Mouse (Mus musculus) hindbrain, postnatal 0 days (tissue): ENCODE measurements at regions not wholly inside any gene's neighbourhood (a gene's known extent, or its start where the extent isn't known, plus 50 kb on each side); places are given as distances from the start of the nearest gene placed in this dataset.

Experiments
- ATAC-seq: fragments of 200-750 bp; cut with Nextera tagmentation; 2 replicates; pipeline ENCODE4 v1.8.0; 2017; ENCODE audit warnings: mild to moderate bottlenecking, moderate TSS enrichment, moderate library complexity
- DNase-seq: peaks from one replicate; pipeline ENCODE4 v3.0.0-alpha.2; 2015; ENCODE audit warnings: low spot score
- H3K27ac ChIP-seq: fragments of 300-500 bp; sonication (generic); 2 replicates; pipeline ENCODE4 v1.5.1; 2014; ENCODE audit warnings: mild to moderate bottlenecking
- H3K27me3 ChIP-seq: fragments of 300-500 bp; sonication (generic); 2 replicates; pipeline ENCODE4 v1.6.1; 2014; ENCODE audit warnings: low read length, mixed read lengths; ENCODE audit not compliant: insufficient read depth
- H3K36me3 ChIP-seq: fragments of 300-500 bp; sonication (generic); 2 replicates; pipeline ENCODE4 v1.6.1; 2014; ENCODE audit warnings: low read length, mixed read lengths; ENCODE audit not compliant: insufficient read depth
- H3K4me1 ChIP-seq: fragments of 300-500 bp; sonication (generic); 2 replicates; pipeline ENCODE4 v1.6.1; 2014; ENCODE audit warnings: antibody characterized with exemption, low read length, mixed read lengths; ENCODE audit not compliant: insufficient read depth
- H3K4me2 ChIP-seq: fragments of 300-500 bp; sonication (generic); 2 replicates; pipeline ENCODE4 v1.6.1; 2014; ENCODE audit warnings: low read depth, mild to moderate bottlenecking, low read length, moderate library complexity, mixed read lengths
- H3K4me3 ChIP-seq: fragments of 300-500 bp; sonication (generic); 2 replicates; pipeline ENCODE4 v1.5.1; 2014; ENCODE audit warnings: low read length
- H3K9ac ChIP-seq: fragments of 300-500 bp; sonication (generic); replicated peaks from 2 replicates; pipeline ENCODE4 v1.6.1; 2014; ENCODE audit warnings: mild to moderate bottlenecking, low read length, moderate library complexity, mixed read lengths
- H3K9me3 ChIP-seq: fragments of 300-500 bp; sonication (generic); 2 replicates; pipeline ENCODE4 v1.6.1; 2016; ENCODE audit warnings: low read length, mixed read lengths
- CTCF ChIP-seq: IDR thresholded peaks from 2 replicates; pipeline ENCODE4 v1.5.1; 2016; ENCODE audit warnings: antibody characterized with exemption, control low read depth, low read depth
- WGBS: fragments of 180-500 bp; shearing (Covaris S2); extraction: QIAGEN DNeasy Blood & Tissue Kit; methylation state at CpG from one replicate; pipeline ENCODE4 v1.1.7; 2014; 5-methylcytosine and 5-hydroxymethylcytosine counted together

DNA sequence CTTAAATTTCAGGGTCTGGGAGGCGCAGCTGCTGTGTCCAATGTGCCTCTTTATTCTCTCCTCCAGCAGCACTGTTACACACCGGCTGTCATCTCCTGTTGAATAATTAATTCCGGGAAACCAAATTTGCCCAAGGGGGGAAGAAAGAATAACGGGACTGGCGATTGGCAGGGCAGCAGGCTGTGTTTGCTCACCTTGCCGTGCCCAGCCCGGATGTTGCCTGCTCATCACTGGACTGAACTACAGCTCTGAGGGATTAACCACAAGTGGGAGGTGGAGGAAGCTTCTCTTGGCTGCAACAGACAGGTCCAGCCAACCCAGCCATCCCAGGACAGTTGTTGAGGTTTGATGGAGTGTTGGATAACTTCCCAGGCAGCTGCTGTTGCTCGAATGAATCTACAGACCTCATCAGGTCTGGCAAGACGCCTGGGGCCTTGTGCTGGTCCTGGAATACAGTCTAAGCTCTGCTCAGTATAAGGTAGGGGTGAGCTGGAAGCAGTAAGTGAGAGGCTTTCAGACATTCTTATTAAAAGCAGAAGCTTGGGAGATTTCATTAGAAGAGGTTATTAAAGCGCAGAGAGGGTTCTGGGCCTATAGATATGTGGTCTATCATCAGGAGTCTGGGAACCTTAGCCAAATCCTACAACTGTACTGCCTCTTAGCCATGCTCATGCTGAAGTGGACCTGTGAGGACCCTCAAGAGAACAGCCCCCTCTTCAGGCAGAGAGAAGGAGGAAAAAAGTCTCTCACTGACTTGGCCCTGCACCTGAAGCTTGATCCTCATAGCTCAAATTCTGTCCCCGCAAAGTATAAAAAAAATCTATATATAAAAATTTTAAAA lies 291.8 kb downstream of the Il20rb start:
- no peak overlapping the region for H3K27ac ChIP-seq
- ATAC-seq (peak; percentile 82), DNase-seq (peak; percentile 76)
- no peaks in the 10 kb centered on the region for H3K27me3 ChIP-seq
- peak; percentile 20; the same call in 1 of the 2 replicates for TF ChIP-seq CTCF
- no peak overlapping the region for H3K4me2 ChIP-seq
- H3K36me3 ChIP-seq = no peaks in the 10 kb centered on the region
- no peaks in the 10 kb centered on the region for H3K9me3 ChIP-seq
- H3K9ac ChIP-seq = no peak overlapping the region
- H3K4me3 ChIP-seq = no peak overlapping the region
- no peaks in the 10 kb centered on the region for H3K4me1 ChIP-seq
- WGBS = 37% methylated on average over 11 of the region's 11 CpGs

DNA sequence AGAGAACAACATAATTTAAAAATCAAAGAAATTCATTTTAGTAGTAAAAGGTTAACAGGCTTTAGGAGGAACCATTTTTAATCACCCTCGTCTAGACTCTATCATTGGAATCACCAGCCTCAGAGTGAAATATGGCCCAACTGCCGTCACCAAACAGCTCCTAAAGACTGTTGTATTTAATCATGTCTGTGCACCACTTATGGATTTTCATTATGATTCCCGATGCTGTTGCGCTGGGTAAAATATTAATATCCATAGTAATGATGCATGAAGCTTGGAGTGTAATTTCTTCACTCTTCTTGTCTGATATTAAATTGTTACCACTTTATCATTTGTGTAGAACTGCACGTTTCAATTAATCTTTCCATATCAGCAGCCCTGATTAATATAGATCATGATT lies 292.4 kb downstream of the Il20rb start:
- DNase-seq = peak; percentile 3
- H3K9me3 ChIP-seq = no peaks in the 10 kb centered on the region
- no peak overlapping the region for H3K9ac ChIP-seq
- H3K4me3 ChIP-seq = no peak overlapping the region
- no peaks in the 10 kb centered on the region for H3K4me1 ChIP-seq
- 56% methylated on average over 5 of the region's 5 CpGs for WGBS
- no peaks in the 10 kb centered on the region for H3K36me3 ChIP-seq
- H3K27ac ChIP-seq = no peak overlapping the region
- no peak overlapping the region for H3K4me2 ChIP-seq
- no peak for TF ChIP-seq CTCF
- no peak for ATAC-seq
- H3K27me3 ChIP-seq = no peaks in the 10 kb centered on the region

DNA sequence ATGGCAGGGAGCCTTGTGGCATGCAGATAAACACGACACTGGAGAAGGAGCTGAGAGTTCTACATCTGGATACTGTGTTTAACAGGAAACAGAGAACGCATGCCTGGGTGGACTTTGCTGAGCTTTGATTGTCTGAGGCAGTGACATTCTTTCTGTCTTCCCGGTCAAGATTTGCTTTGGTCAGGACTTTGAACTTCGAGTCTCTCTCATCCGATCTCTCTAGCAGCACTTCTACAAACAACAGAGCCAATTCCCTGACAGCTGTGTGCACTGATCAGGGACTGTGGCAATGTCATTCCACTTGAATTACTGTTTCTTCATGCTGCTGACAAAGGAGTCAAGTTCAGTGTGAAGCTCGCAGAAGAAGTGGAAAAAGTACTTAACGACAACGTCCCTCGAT lies 302.5 kb downstream of the Il20rb start:
- Histone ChIP-seq H3K36me3 (no peaks in the 10 kb centered on the region), H3K9me3 (0 out of 2 replicates have a peak, but pooled peaks cover 3% of the 10 kb centered on the region), H3K27ac (no peak overlapping the region), H3K9ac (no peak overlapping the region), H3K4me1 (no peaks in the 10 kb centered on the region), H3K4me3 (no peak overlapping the region), H3K27me3 (no peaks in the 10 kb centered on the region), H3K4me2 (no peak overlapping the region)
- TF ChIP-seq CTCF = no peak
- ATAC-seq (no peak), DNase-seq (no peak)
- WGBS = 62% methylated on average over 9 of the region's 9 CpGs

- WGBS = 91% methylated on average over 5 of the region's 5 CpGs
- H3K9ac ChIP-seq = no peak overlapping the region
- H3K27ac ChIP-seq = no peak overlapping the region
- no peak for ATAC-seq
- no peak for DNase-seq
- H3K4me3 ChIP-seq = no peak overlapping the region
- H3K9me3 ChIP-seq = no peaks in the 10 kb centered on the region
- H3K4me1 ChIP-seq = no peaks in the 10 kb centered on the region
- H3K36me3 ChIP-seq = no peaks in the 10 kb centered on the region
- H3K27me3 ChIP-seq = no peaks in the 10 kb centered on the region
- H3K4me2 ChIP-seq = no peak overlapping the region
- TF ChIP-seq CTCF = no peak
These were observed 300.3 kb upstream of the Sox14 start for GRCm38 (mm10) chr9:100176291-100176690.

DNA sequence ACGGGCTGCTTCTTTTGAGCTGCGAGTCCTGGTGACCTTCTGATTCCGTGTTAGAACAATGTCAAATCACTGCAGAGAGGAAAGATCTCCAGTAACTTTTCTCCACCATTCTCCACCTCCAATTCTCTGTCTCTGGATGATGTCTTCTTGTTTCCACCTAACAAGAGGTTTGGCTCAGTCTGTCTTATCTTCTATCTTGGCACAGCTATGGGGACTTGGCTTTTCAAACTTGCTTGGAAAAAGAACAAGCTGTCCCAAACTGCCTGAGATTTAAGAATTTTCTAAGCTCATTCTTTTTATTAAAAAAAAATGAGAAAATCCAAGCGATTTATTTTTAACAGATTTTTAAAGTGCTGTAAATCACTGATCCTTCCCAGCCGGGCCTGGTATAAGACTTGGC lies 290.3 kb upstream of the Sox14 start:
- no peaks in the 10 kb centered on the region for H3K9me3 ChIP-seq
- no peak overlapping the region for H3K9ac ChIP-seq
- no peak overlapping the region for H3K4me3 ChIP-seq
- H3K4me1 ChIP-seq = no peaks in the 10 kb centered on the region
- no peak overlapping the region for H3K27ac ChIP-seq
- no peak for DNase-seq
- no peak for TF ChIP-seq CTCF
- H3K4me2 ChIP-seq = no peak overlapping the region
- H3K36me3 ChIP-seq = no peaks in the 10 kb centered on the region
- no peak for ATAC-seq
- WGBS = 85% methylated on average over 5 of the region's 5 CpGs
- H3K27me3 ChIP-seq = no peaks in the 10 kb centered on the region

DNA sequence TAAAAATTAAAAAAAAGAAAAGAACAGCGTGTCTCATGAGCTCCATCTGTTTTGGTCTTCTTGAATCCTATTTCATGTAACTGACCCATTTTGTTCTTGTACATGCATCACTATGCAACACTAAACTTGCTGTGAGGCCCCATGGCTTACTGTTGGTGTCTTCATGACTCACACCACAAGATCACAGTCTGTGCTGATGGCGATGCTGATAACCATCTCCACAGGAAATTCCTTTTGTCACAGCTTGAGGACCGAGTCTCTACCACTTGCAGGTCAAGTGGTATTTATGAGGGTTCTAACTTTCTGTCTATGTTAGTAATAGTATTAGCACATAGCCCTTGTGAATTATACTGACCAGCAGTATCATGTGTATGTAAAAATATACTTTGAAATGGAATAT lies 286.0 kb upstream of the Sox14 start:
- DNase-seq (no peak), ATAC-seq (no peak)
- Histone ChIP-seq H3K27ac (no peak overlapping the region), H3K9ac (no peak overlapping the region), H3K27me3 (no peaks in the 10 kb centered on the region), H3K4me3 (no peak overlapping the region), H3K4me2 (no peak overlapping the region), H3K4me1 (no peaks in the 10 kb centered on the region), H3K9me3 (no peaks in the 10 kb centered on the region), H3K36me3 (no peaks in the 10 kb centered on the region)
- 80% methylated on average over 3 of the region's 3 CpGs for WGBS
- TF ChIP-seq CTCF = no peak
